Mouse (Mus musculus) neural tube, embryonic 13.5 days (tissue): ENCODE results near the gene Polr2h. TPM values are rescaled to one million over a fixed set of nuclear protein-coding genes. Genes with fewer than 3 reads are reported as not detected.

ENCODE experiments used
- ATAC-seq: fragments of 200-750 bp; cut with Nextera tagmentation; 2 replicates; pipeline ENCODE4 v1.8.0; 2017; ENCODE audit warnings: low read depth, mild to moderate bottlenecking, moderate TSS enrichment, moderate library complexity
- H3K27ac ChIP-seq: fragments of 300-500 bp; sonication (generic); replicated peaks from 2 replicates; pipeline ENCODE4 v1.5.1; 2015; ENCODE audit warnings: moderate library complexity, mild to moderate bottlenecking, inconsistent platforms
- H3K27me3 ChIP-seq: fragments of 300-500 bp; sonication (generic); 2 replicates; pipeline ENCODE4 v1.6.1; 2015; ENCODE audit warnings: mild to moderate bottlenecking, inconsistent platforms
- H3K36me3 ChIP-seq: fragments of 300-500 bp; sonication (generic); 2 replicates; pipeline ENCODE4 v1.6.1; 2015; ENCODE audit warnings: mild to moderate bottlenecking, inconsistent platforms
- H3K4me1 ChIP-seq: fragments of 300-500 bp; sonication (generic); replicated peaks from 2 replicates; pipeline ENCODE4 v1.6.1; 2015; ENCODE audit warnings: inconsistent platforms
- H3K4me2 ChIP-seq: fragments of 300-500 bp; sonication (generic); 2 replicates; pipeline ENCODE4 v1.6.1; 2015; ENCODE audit warnings: inconsistent platforms, mild to moderate bottlenecking, moderate library complexity
- H3K4me3 ChIP-seq: fragments of 300-500 bp; sonication (generic); 2 replicates; pipeline ENCODE4 v1.5.1; 2015; ENCODE audit warnings: mild to moderate bottlenecking, inconsistent platforms
- H3K9ac ChIP-seq: fragments of 300-500 bp; sonication (generic); 2 replicates; pipeline ENCODE4 v1.6.1; 2015; ENCODE audit warnings: moderate library complexity, mild to moderate bottlenecking, inconsistent platforms
- H3K9me3 ChIP-seq: fragments of 300-500 bp; sonication (generic); 2 replicates; pipeline ENCODE4 v1.6.1; 2016; ENCODE audit warnings: inconsistent platforms
- WGBS: fragments of 180-500 bp; shearing (Covaris S2); methylation state at CpG from one replicate; pipeline ENCODE4 v1.1.7; 2015; 5-methylcytosine and 5-hydroxymethylcytosine counted together
- polyA plus RNA-seq: library from polyadenylated mRNA; unstranded; fragments of >200 nt; fragmentation: Nextera tagmentation; extraction: Ambion mirVana; gene quantifications from 2 replicates; pipeline ENCODE4 v1.2.1, GENCODE M21; 2015

The Polr2h gene
- polyA plus RNA-seq, 1 experiment from 2014 or later: 92.3 TPM

DNA sequence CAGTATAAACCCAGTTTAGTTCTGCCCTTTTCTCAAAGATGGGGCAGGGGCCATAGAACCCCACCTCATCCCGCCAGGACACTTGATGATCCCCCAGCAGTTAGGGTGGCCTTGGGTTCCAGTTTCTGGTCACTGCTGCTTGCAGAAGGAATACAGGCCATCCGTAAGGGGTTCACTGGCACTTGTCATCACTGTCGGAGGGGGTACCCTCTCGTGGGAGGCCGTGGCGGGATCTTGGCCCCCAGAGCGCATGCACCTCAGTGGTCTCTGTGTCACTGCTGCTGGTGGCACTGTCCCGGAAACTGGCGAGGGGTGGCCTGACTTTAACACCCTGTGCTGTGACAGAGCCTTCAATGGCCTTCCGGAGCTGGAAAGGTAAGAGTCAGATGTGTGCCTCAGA is 14.4 kb upstream of the Polr2h start:
- H3K4me3 ChIP-seq: no peak overlapping the region
- H3K27ac ChIP-seq: 0 out of 2 replicates have a peak overlapping the region, but pooled peaks have one; percentile 72
- H3K9ac ChIP-seq: no peak overlapping the region
- no peaks in the 10 kb centered on the region for H3K9me3 ChIP-seq
- 93% methylated on average over 10 of the region's 10 CpGs for WGBS
- no peaks in the 10 kb centered on the region for H3K27me3 ChIP-seq
- ATAC-seq: no peak
- peaks cover 32% of the 10 kb centered on the region for H3K4me1 ChIP-seq
- no peak overlapping the region for H3K4me2 ChIP-seq
- H3K36me3 ChIP-seq: peaks cover 84% of the 10 kb centered on the region

DNA sequence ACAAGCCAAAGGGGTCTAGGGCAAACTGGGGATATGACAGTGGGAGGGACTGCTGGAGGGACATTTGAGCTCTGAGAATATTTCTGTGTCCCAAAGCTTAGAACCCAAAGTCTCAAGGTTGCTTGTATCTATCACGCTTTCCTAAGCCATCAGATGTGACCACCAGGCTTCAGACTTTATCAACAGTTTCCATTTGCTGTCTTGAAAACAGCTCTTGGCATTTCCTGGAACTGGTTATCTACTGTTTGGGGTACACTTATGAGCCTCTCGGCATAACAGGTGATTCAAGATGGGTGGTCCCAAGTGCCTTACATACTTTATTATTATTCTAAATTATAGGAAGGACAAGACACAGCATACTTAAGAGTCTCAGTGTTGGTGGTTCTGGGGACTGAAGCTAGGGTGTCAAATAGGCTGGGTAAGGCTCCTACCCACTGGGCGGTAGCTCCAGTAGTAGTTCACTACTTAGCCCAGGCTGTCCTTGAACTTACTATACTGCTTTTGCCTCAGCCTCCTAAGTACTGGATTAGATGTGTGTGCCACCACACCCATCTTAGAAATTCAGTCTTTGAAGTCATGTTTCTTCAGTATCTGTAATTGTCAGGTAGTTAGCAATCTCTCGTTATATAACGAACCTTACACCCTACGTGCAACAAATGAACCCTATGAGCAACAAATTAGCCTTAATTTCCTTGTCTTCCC is 13.6 kb upstream of the Polr2h start:
- H3K4me2 ChIP-seq: no peak overlapping the region
- H3K4me3 ChIP-seq: no peak overlapping the region
- no peaks in the 10 kb centered on the region for H3K9me3 ChIP-seq
- no peak overlapping the region for H3K9ac ChIP-seq
- peaks cover 88% of the 10 kb centered on the region for H3K36me3 ChIP-seq
- no peaks in the 10 kb centered on the region for H3K27me3 ChIP-seq
- no peak for ATAC-seq
- no peak overlapping the region for H3K27ac ChIP-seq
- 95% methylated on average over 6 of the region's 6 CpGs for WGBS
- peaks cover 32% of the 10 kb centered on the region for H3K4me1 ChIP-seq

DNA sequence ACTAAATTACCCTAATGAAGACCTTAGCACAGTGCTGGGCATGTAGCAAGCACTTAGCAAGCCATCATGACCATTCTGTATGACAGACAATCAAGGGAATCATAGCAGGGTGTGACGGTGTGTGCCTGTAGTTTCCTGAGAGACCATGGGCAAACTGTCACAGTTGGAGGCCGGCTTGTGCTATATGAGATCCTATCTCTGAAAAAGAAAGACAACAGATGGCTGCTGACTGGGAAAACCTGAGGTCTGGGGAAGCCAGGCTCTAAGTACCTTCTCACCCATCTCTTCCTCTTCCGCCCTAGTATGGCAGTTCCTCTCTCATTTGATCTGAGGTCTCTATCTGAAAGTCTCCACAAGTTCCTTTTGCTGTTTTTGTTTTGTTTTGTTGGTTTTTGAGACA is 11.7 kb upstream of the Polr2h start:
- Histone ChIP-seq H3K4me2 (no peak overlapping the region), H3K27me3 (no peaks in the 10 kb centered on the region), H3K36me3 (peaks cover 89% of the 10 kb centered on the region), H3K9me3 (no peaks in the 10 kb centered on the region), H3K4me3 (no peak overlapping the region), H3K27ac (no peak overlapping the region), H3K4me1 (peaks cover 32% of the 10 kb centered on the region), H3K9ac (no peak overlapping the region)
- no peak for ATAC-seq
- WGBS: 82% methylated on average over 3 of the region's 3 CpGs

DNA sequence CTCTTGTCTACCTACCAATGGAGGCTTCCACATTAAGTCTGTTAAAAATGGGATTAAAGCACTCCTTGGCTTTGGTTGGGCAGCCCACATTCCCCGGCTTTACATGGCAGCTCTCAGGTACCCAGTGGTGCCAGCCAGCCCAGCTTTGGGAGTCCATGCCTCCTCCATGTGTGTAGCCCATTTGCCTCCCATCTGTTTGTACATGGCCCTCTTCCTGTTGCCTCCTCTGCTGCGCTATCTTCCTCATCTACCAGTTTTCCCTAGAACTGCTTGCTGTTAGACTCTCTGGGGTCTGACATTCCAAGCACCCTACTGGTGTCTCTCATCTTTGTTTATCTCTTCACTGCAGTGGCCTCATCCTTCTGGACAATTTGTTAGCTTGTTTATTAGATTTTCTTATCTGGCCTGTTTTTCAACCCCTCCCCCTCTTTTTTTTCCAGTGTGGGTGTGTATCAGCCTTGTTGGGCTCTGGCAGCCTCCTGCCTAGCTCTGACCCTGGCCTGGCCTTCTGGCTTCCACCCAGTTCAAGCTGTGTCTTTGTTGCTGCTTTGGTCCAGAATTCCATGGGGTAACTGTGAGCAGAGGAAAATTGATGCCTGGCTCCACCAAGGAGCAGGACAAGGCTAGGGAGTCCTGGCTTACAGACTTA is 10.9 kb upstream of the Polr2h start:
- 93% methylated on average over 2 of the region's 2 CpGs for WGBS
- no peak overlapping the region for H3K9ac ChIP-seq
- H3K4me1 ChIP-seq: peaks cover 26% of the 10 kb centered on the region
- H3K9me3 ChIP-seq: no peaks in the 10 kb centered on the region
- H3K27ac ChIP-seq: no peak overlapping the region
- no peaks in the 10 kb centered on the region for H3K27me3 ChIP-seq
- peaks cover 90% of the 10 kb centered on the region for H3K36me3 ChIP-seq
- ATAC-seq: no peak
- no peak overlapping the region for H3K4me3 ChIP-seq
- H3K4me2 ChIP-seq: no peak overlapping the region

DNA sequence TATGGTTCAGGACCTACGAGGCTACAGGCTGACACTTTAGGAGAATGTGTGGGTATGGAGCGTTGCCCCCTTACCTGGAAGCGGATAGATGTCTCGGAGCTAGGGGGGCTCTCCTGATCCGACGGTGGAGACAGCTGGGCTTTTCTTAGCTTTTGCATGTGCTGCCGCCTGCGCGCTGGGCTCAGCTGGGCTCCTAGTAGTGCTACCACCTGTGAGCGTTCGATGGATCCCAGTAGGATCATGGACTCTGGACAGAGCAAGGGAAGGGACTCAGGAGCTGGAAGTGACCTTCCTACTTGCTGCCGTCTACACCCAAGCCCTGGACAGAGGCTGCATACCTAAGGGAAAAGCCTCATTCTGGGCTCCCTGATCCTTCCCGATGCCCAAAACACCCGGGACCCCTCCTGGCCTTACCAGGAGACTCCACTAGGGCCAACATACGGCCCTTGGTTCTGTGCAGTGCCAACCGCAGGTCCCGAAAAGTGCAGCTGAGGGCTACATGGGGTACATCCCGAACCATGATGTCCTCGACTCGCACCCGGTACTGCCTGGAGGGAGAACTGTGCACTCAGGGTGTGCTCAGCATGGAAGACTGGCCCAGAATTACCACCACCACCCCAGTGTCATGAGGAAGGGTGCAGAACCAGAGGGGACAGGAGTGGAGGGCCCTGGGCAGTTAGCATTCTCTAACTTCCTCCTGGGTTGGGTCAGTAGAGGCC is 9.1 kb upstream of the Polr2h start:
- no peak overlapping the region for H3K27ac ChIP-seq
- no peak overlapping the region for H3K4me3 ChIP-seq
- peaks cover 15% of the 10 kb centered on the region; the same call in 1 of the 2 replicates for H3K4me1 ChIP-seq
- WGBS: 93% methylated on average over 21 of the region's 21 CpGs
- H3K9me3 ChIP-seq: no peaks in the 10 kb centered on the region
- H3K9ac ChIP-seq: peak overlapping the region; percentile 8; the same call in 1 of the 2 replicates
- H3K27me3 ChIP-seq: no peaks in the 10 kb centered on the region
- peaks cover 98% of the 10 kb centered on the region for H3K36me3 ChIP-seq
- ATAC-seq: no peak
- H3K4me2 ChIP-seq: no peak overlapping the region

DNA sequence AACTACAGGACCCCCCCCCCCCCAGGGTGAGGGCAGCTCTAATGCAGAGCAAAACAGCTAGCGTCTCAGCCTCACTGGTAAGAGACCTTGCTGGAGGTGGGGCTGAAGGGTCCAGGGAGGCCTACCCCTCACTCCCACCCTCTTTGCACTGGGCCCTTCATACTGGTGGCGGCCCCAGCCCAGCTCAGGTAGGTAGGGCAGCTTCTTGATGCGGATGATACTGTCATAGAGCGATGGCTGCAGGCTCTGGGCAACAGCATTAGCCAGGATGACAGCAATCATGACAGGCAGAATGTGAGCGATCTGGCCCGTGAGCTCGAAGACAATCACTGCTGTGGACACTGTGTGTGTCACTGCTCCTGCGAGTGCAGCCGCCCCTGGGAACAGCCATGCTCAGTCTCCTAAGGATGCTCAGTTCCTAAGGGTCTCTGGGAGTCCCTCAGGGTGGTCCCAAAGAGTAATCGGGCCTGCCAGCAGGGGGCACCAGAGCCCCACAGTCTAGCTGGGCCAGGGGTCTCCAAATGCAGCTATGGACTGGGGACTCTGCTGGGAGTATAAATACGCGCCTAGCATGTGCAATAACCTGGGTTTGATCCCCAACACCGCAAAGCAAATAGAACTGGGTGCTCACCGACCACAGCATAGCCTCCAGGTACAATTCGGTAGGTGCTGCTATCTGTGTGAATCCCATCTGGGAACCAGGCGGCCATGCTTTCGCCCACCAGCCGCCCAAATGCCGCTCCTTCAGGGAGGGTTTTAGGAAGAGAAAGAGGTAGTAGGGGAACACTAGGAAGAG is 8.3 kb upstream of the Polr2h start:
- Histone ChIP-seq H3K36me3 (peaks cover 91% of the 10 kb centered on the region), H3K27me3 (no peaks in the 10 kb centered on the region), H3K9ac (peak overlapping the region; percentile 17; the same call in 1 of the 2 replicates), H3K9me3 (no peaks in the 10 kb centered on the region), H3K4me1 (peaks cover 20% of the 10 kb centered on the region), H3K27ac (no peak overlapping the region), H3K4me2 (no peak overlapping the region), H3K4me3 (no peak overlapping the region)
- 74% methylated on average over 19 of the region's 19 CpGs for WGBS
- peak; percentile 62 for ATAC-seq

DNA sequence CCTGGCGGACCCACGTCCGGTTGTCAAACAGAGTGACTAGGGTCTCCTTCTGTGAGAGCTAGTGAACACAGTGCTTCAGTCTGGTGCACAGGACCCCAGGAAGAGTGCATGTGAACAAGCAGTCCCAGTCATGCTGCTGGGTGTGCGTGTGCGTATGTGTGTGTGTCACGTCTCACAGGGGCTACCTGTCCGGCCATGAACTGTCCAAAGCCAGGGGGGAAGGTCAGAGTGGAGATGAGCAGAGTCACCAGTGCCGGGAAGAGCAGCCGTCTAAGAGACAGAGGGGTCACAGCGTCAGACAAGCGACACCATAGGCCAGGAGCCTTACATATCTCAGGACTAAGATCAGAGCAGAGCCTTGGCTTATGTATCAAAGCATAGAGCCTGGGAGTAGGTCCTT is 7.1 kb upstream of the Polr2h start:
- whole genome bisulfite sequencing: 95% methylated on average over 11 of the region's 11 CpGs
- Histone ChIP-seq H3K4me1 (peaks cover 32% of the 10 kb centered on the region), H3K27me3 (no peaks in the 10 kb centered on the region), H3K9ac (no peak overlapping the region), H3K4me3 (no peak overlapping the region), H3K4me2 (no peak overlapping the region), H3K36me3 (peaks cover 79% of the 10 kb centered on the region), H3K9me3 (no peaks in the 10 kb centered on the region), H3K27ac (no peak overlapping the region)
- ATAC-seq: no peak

DNA sequence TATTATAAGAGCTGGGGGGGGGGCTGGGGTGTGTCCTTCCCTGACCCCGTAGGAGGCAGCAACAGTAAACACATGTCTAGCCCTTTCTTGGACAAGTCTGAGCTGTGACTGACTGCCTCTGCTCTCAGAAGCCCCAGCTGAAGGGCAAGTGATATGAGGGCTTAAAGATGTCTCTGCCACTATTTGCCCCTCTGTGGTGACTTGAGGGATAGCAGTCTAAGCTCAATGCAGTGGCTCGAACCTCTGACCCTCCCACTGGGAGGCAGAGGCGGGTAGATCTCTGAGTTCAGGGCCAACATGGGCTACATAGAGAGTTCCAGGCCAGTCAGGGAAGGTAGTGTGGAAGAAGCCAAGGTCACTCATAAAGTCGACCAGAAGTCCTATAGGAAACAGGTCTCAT is 6.7 kb upstream of the Polr2h start:
- Histone ChIP-seq H3K27me3 (no peaks in the 10 kb centered on the region), H3K9ac (no peak overlapping the region), H3K4me1 (peaks cover 36% of the 10 kb centered on the region), H3K4me3 (no peak overlapping the region), H3K27ac (no peak overlapping the region), H3K36me3 (peaks cover 74% of the 10 kb centered on the region), H3K4me2 (no peak overlapping the region), H3K9me3 (no peaks in the 10 kb centered on the region)
- WGBS: 82% methylated on average over 4 of the region's 4 CpGs
- no peak for ATAC-seq

DNA sequence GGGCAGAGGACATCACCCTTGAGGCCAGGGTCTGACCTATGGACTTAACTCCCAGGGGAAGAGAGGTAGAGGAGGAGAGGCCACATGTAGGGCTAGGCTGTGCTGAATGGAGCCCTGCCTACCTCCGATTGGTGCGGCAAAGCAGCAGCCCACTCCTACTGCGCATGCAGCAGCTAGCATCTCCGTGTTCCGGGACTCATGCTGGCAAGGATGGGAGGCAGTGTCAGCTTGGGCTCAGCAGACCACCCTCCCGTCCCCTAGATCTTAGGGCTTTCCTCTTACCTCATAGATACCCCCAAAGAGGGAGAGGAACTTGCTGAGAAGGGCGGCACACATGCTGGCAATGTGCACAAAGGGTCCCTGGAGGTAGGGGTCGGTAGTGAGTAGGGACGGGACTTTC is 5.3 kb upstream of the Polr2h start:
- 73% methylated on average over 9 of the region's 9 CpGs for WGBS

DNA sequence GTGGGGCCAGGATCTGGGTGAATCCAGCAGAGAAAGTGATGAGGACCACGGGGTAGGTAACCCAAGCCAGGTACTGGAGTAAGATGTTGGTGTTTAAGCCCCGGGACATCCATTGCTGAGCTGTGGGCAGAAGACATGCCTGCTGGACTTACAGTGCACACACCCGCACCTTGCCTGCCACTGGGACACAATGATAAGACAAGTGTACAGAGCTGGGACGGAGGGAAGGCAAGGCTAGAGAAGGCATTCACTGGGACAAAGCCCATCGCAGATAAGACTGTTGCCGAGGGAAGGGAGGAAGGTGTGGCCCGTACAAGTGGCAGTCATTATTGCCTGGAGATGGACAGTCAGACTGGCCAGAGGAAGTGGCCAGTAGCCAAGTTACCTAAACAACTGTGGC is 4.6 kb upstream of the Polr2h start:
- H3K27ac ChIP-seq: no peak overlapping the region
- no peak overlapping the region; the same call in 1 of the 2 replicates for H3K9ac ChIP-seq
- peaks cover 53% of the 10 kb centered on the region for H3K36me3 ChIP-seq
- no peaks in the 10 kb centered on the region for H3K9me3 ChIP-seq
- WGBS: 89% methylated on average over 7 of the region's 7 CpGs
- H3K4me1 ChIP-seq: peaks cover 49% of the 10 kb centered on the region
- H3K4me2 ChIP-seq: no peak overlapping the region
- ATAC-seq: no peak
- no peaks in the 10 kb centered on the region for H3K27me3 ChIP-seq
- H3K4me3 ChIP-seq: no peak overlapping the region

More for the DNA sequence above, 5.3 kb upstream of the Polr2h start:
- Histone ChIP-seq H3K4me2 (no peak overlapping the region), H3K4me1 (peaks cover 47% of the 10 kb centered on the region), H3K9me3 (no peaks in the 10 kb centered on the region), H3K27ac (no peak overlapping the region), H3K27me3 (no peaks in the 10 kb centered on the region), H3K36me3 (peaks cover 60% of the 10 kb centered on the region), H3K9ac (no peak overlapping the region), H3K4me3 (no peak overlapping the region)
- no peak for ATAC-seq

DNA sequence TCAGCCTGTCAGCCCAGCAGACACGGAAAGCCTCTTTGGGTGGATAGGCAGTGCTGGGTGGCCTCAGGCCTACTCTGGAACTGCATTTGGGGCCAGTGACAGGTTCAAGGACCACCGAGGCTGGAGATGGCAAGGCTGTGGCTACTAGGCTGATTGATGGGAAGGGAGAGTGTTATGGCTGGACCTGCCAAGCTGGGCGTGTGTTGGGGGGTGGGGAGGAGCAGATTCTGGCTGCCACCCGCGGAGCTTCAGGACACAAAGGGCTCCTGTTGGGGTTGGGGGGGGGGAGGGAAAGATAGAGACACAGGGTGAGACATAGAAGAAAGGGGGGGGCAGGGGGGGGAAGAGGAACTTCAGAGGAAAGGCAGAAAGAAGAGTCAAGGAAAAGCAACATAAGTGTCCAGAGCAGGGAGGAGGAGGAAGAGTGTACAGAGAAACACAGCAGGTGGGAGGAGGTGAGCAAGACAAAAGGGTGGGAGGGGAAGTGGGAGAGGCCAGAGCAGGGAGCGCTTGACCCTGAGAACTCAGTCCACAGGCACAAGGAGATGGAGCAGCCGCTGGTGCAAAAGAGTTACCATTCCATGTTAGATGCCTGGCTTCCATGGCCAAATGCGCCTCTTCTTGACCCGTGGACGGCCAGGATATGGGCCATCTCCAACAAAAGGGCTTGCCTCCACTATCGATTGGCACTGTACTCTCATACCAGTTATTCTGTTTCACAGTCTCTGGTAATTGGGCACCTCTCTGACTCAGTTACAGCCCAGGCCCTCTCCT is 3.0 kb upstream of the Polr2h start:
- H3K4me2 ChIP-seq: peak overlapping the region; percentile 84
- H3K9ac ChIP-seq: peak overlapping the region; percentile 90
- 19% methylated on average over 11 of the region's 11 CpGs for WGBS

More for the DNA sequence above, 3.0 kb upstream of the Polr2h start:
- H3K27ac ChIP-seq: no peak overlapping the region
- no peaks in the 10 kb centered on the region for H3K27me3 ChIP-seq
- no peaks in the 10 kb centered on the region for H3K9me3 ChIP-seq
- H3K36me3 ChIP-seq: peaks cover 38% of the 10 kb centered on the region
- H3K4me3 ChIP-seq: peak overlapping the region; percentile 73
- peaks cover 56% of the 10 kb centered on the region for H3K4me1 ChIP-seq
- no peak for ATAC-seq
